ENCODE assay signal across 13 mouse cellular contexts in the genomic region with DNA sequence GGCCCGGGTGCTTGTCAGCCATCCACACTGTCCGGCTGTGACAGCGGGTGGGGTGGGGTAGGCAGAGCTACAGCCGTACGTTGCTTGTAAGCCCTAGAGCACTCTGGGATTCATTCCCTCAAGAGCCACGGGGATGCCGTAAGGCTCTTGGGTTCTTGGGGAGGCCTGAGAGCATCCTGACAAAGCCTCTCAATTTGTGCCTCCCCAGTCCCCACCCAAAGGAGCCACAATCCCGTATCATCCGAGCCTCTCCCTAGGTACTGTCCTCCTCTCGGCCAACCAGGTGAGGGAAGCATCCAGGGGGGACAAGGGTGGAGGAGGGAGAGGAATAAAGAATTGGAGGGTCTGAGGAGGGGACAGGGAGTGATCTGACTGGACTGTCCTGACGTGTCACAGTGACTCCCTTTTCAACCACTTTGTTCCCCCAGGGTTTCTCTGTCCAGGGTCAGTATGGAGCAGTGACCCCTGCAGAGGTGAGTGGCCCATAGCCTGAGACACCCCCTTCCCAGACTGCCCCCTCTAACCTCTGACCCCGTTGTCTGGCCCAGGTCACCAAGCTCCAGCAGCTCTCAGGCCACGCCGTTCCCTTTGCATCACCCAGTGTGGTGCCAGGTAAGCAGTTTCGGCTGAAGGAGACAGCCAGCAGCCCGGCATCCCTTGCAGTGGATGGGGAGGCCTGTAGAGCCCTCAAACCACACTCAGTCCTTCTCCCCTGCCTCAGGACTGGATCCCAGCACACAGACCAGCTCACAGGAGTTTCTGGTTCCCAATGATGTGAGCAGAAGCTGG. TPM values are rescaled to one million over a fixed set of nuclear protein-coding genes. Genes with fewer than 3 reads are reported as not detected.
"Had no signal": no experiment of that assay in that cellular context is flagged by ENCODE, and none has a peak within 500 bp of the region (broad histone marks: within the 10 kb centered on the region; RNA-seq: fewer than 3 reads in every experiment).

No protein-coding gene starts in this region.

- H3K4me3 ChIP-seq: limb, embryonic 12.5 days; liver, embryonic 13.5 days; midbrain, embryonic 13.5 days; myocyte; neural tube, embryonic 15.5 days had no signal

- H3K27ac ChIP-seq: limb, embryonic 12.5 days; liver, embryonic 13.5 days; midbrain, embryonic 13.5 days; neural tube, embryonic 15.5 days; stomach, postnatal 0 days had no signal

- H3K27me3 ChIP-seq: neural tube, embryonic 15.5 days had no signal

- DNase-seq: kidney, postnatal 25 days; liver; liver, embryonic 13.5 days; liver, postnatal 0 days; right cerebral cortex, adult 18-20 months; right cerebral cortex, postnatal 25 days; thymus, postnatal 4 days had no signal

RNA-seq across cellular contexts. Expression of gene Gpr62, which starts 3.9 kb away (rescaled TPM):
- total RNA-seq: megakaryocyte-erythroid progenitor cell, adult 5-6 weeks had no signal
- polyA plus RNA-seq: liver, embryonic 13.5 days; liver, postnatal 0 days had no signal
